8 mouse cellular contexts compared by ENCODE assay signal in the genomic region with DNA sequence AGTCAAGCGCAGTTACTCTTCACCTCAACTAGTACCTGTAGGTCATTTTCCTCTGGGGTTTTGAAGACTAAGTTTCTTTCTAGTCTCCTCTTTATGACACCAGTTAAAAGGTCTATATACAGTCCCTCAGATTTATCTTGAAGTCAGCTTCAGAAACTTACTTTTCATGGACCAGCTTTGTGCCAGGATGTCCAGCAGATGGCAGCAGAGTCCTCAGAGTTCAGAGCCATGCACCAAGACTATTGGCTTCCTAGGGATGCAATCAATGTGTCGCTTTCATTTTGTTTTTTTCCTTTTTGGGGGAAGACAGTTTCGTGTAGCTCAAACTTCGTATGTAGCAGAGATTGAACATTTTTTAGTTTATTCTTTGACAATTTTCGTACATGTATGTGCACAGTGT. TPM values are rescaled to one million over a fixed set of nuclear protein-coding genes. Genes with fewer than 3 reads are reported as not detected.
DNase-seq lines count a peak whose midpoint lies in the region; ATAC-seq and TF ChIP-seq lines count a peak whose summit lies in the region.

No protein-coding gene starts in this region.

- WGBS in liver, embryonic 12.5 days (ENCODE audit: insufficient replicate concordance) = 44% methylated on average over 5 of the region's 5 CpGs
- WGBS in hindbrain, postnatal 0 days = 32% methylated on average over 5 of the region's 5 CpGs
- 37% methylated on average over 5 of the region's 5 CpGs for WGBS in spleen, adult 2 months

- peaks cover 59% of the 10 kb centered on the region for H3K36me3 ChIP-seq in liver, embryonic 12.5 days
- peaks cover 38% of the 10 kb centered on the region for H3K36me3 ChIP-seq in hindbrain, postnatal 0 days (ENCODE audit: insufficient read depth, low read length)
- peaks cover 34% of the 10 kb centered on the region for H3K36me3 ChIP-seq in spleen, adult 2 months (ENCODE audit: control insufficient read depth, insufficient read depth, low read length)

- no peak overlapping the region for H3K9ac ChIP-seq in liver, embryonic 12.5 days
- H3K9ac ChIP-seq in hindbrain, postnatal 0 days (replicated peaks; ENCODE audit: low read length) = no peak overlapping the region

- no peaks in the 10 kb centered on the region for H3K27me3 ChIP-seq in liver, embryonic 12.5 days (replicated peaks)
- H3K27me3 ChIP-seq in hindbrain, postnatal 0 days (ENCODE audit: insufficient read depth, low read length) = no peaks in the 10 kb centered on the region
- no peaks in the 10 kb centered on the region for H3K27me3 ChIP-seq in spleen, adult 2 months (ENCODE audit: control insufficient read depth, insufficient read depth, low read length)

- H3K27ac ChIP-seq in liver, embryonic 12.5 days = no peak overlapping the region
- H3K27ac ChIP-seq in hindbrain, postnatal 0 days = no peak overlapping the region
- no peak overlapping the region for H3K27ac ChIP-seq in spleen, adult 2 months (ENCODE audit: insufficient read depth, low read length)

- H3K4me2 ChIP-seq in liver, embryonic 12.5 days = no peak overlapping the region
- no peak overlapping the region for H3K4me2 ChIP-seq in hindbrain, postnatal 0 days (ENCODE audit: low read depth, low read length)

- H3K4me1 ChIP-seq in liver, embryonic 12.5 days = no peaks in the 10 kb centered on the region
- H3K4me1 ChIP-seq in hindbrain, postnatal 0 days (ENCODE audit: insufficient read depth, low read length) = no peaks in the 10 kb centered on the region
- H3K4me1 ChIP-seq in spleen, adult 2 months (ENCODE audit: control insufficient read depth, insufficient read depth, insufficient read length) = no peaks in the 10 kb centered on the region

- TF ChIP-seq CTCF in hindbrain, postnatal 0 days (IDR thresholded peaks at IDR 0.05; ENCODE audit: low read depth) = peak; percentile 93
- peak; percentile 75; the same call in 1 of the 2 replicates for TF ChIP-seq CTCF in spleen, adult 2 months (IDR thresholded peaks at IDR 0.05; ENCODE audit: extremely low read depth, insufficient read depth, insufficient read length, insufficient replicate concordance)

- no peak for TF ChIP-seq POLR2A in spleen, adult 2 months (IDR thresholded peaks at IDR 0.05; ENCODE audit: low read depth, low read length)

- H3K9me3 ChIP-seq in liver, embryonic 12.5 days (replicated peaks) = no peaks in the 10 kb centered on the region
- no peaks in the 10 kb centered on the region for H3K9me3 ChIP-seq in hindbrain, postnatal 0 days (ENCODE audit: low read length)

- ATAC-seq in liver, embryonic 12.5 days = no peak
- peak; percentile 78; the same call in 1 of the 2 replicates for ATAC-seq in hindbrain, postnatal 0 days

- peak; percentile 73 for DNase-seq in liver
- DNase-seq in cerebellum, postnatal 10 days = peak; percentile 88 to 92
- DNase-seq in frontal cortex, postnatal 25 days (ENCODE audit: low spot score in 2 of 2) = peak; percentile 56 to 76
- peak; percentile 92 for DNase-seq in hindbrain, postnatal 0 days (ENCODE audit: low spot score)
- peak; percentile 46 for DNase-seq in left cerebral cortex, adult 11 months (ENCODE audit: low spot score)
- peak; percentile 85 for DNase-seq in mesoderm, embryonic 11.5 days (ENCODE audit: low read depth, low spot score)
- DNase-seq in spleen, adult 2 months (ENCODE audit: low read depth in 1 of 2, low spot score in 2 of 2) = peak; percentile 9 to 51

- no peak overlapping the region for H3K4me3 ChIP-seq in liver, embryonic 12.5 days
- H3K4me3 ChIP-seq in hindbrain, postnatal 0 days (ENCODE audit: low read length) = no peak overlapping the region
- no peak overlapping the region for H3K4me3 ChIP-seq in spleen, adult 2 months (ENCODE audit: extremely low read depth, insufficient read depth, insufficient read length)

RNA-seq across cellular contexts. Expression of a gene that starts 1.1 kb away (rescaled TPM):
- 0.10 and 0.26 TPM in 2 replicates for polyA plus RNA-seq in liver, embryonic 12.5 days (2016; fragmentation: Nextera tagmentation; extraction: Ambion mirVana)
- total RNA-seq in hindbrain, postnatal 0 days (2014; rRNA removed) = 2.2 and 3.2 TPM in 2 replicates
- polyA plus RNA-seq in hindbrain, postnatal 0 days (2015; fragmentation: Nextera tagmentation; extraction: Ambion mirVana) = 0.63 and 0.64 TPM in 2 replicates
- polyA plus RNA-seq in spleen, adult 2 months (2012; rRNA removed) = 0.14 and 0.16 TPM in 2 replicates

RNA-seq across cellular contexts. Expression of a gene that starts 23.7 kb away (rescaled TPM):
- polyA plus RNA-seq in liver, embryonic 12.5 days (2016; fragmentation: Nextera tagmentation; extraction: Ambion mirVana) = 18.6 and 20.0 TPM in 2 replicates
- total RNA-seq in hindbrain, postnatal 0 days (2014; rRNA removed) = 12.8 and 15.1 TPM in 2 replicates
- polyA plus RNA-seq in hindbrain, postnatal 0 days (2015; fragmentation: Nextera tagmentation; extraction: Ambion mirVana) = 36.3 and 43.4 TPM in 2 replicates
- polyA plus RNA-seq in spleen, adult 2 months (2012; rRNA removed) = 2.0 and 2.4 TPM in 2 replicates

Comparison
In these comparisons a context has a peak if more than half of its experiments do, and no peak if none do; other contexts are left out.
1. DNase-seq: peak in every context shown above with its lines; median percentile 92 in hindbrain, postnatal 0 days; 90 in cerebellum, postnatal 10 days; 85 in mesoderm, embryonic 11.5 days; 73 in liver; 66 in frontal cortex, postnatal 25 days; 46 in left cerebral cortex, adult 11 months; 30 in spleen, adult 2 months.